Mouse (Mus musculus): ENCODE data around the gene Cypt1.

Gene Cypt1

DNA sequence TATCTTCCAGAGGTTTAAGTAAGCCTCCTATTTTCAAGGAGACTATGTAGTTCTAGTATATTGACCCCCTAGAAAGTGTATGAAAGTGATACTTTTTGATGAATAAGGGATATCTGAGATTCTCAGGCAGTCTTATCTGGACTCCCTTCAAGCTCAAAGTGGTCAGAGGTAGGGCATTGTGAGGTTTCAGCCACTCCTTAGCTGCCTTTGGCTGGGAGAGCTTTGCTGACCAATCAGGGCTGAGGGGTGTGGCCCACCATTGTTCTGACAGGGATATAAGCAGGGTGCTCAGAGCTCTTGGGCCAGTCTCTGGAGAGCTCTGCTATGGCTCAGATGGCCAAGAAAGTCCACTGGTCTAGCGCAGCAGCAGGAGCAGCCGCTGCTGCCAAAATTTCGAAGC is at the start of gene Cypt1:
TSS of gene Cypt1 (plus strand) at position 301 of the 400 bp plus-strand sequence.
- DNase-seq (ENCODE audit: extremely low spot score) = no peak

DNA sequence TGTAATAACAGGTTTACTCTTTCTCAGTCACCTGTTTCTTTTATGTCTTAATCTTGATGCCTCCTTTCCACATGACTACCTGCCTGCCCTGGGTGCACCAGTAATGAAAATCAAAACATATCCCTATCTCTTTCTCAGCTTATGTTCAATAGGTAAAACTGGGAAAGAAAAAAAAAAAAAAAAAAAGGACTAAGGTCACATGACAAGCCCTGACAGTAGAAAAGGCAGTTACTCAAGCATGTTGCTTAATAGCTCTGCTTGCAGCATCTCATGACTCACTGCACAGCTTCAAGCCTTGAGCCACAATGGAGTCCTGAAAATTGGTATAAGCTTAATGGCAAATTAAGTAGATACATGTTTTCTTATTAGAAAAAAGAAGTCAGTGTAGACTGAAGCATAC is 24.1 kb downstream of the Cypt1 start:
- no peak for DNase-seq (ENCODE audit: extremely low spot score)

DNA sequence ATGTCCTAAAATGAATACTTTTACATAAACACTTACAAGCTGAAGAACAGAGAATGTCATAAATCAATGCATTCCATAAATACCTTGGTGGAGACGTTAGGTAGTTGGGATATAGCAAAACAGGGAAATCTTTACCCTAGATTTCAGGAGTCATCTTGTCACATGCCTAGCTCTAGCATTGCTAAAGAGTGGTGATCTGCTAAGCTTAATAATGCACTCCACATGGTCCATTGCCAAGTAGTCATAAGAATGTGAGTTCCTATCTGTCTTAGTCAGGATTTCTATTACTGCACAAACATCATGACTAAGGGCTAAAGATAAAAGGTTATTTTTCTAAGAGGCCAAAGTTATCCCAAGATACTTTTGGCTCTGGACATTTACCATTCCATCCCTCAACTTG is 34.4 kb downstream of the Cypt1 start:
- DNase-seq (ENCODE audit: extremely low spot score) = no peak

DNA sequence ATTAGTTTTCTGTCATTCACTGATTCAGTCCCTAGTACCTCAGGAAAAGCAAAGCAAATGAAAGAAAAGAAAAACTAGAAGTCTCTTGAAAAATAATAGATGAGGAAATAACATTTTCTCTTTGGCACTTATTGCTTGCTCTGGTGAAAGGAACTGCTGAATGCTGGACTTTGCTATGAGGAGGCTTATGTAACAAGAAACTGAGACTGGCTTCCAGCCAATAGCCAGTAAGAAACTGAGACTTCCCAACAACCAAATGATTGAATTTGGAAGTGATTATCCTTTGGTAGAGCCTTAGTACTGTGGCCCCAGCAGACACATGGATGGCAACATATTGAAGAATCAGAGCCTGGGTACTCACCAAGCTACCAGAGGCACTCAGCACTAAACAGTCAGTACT is 35.8 kb downstream of the Cypt1 start:
- no peak for DNase-seq (ENCODE audit: extremely low spot score)

Data from embryo, embryonic 9.5 days (tissue).